9 mouse cellular contexts compared by ENCODE assay signal in genomic region chr6:30551644-30552580, GRCm38 (mm10). TPM values are rescaled to one million over a fixed set of nuclear protein-coding genes. Genes with fewer than 3 reads are reported as not detected.
DNase-seq lines count a peak whose midpoint lies in the region; ATAC-seq and TF ChIP-seq lines count a peak whose summit lies in the region.
"Had no signal": no experiment of that assay in that cellular context is flagged by ENCODE, and none has a peak within 500 bp of the region (broad histone marks: within the 10 kb centered on the region; RNA-seq: fewer than 3 reads in every experiment).

No protein-coding gene starts in this region.

- H3K4me1 ChIP-seq in forebrain, embryonic 12.5 days = peaks cover 54% of the 10 kb centered on the region
- peaks cover 0 to 8% of the 10 kb centered on the region in 2 experiments; a peak in 1 of 4 replicates for H3K4me1 ChIP-seq in liver, embryonic 14.5 days (replicated peaks; ENCODE audit: control insufficient read depth in 2 of 2, insufficient read depth in 2 of 2, low read length in 1 of 2)
- no peaks in the 10 kb centered on the region; the same call in 1 of the 2 replicates for H3K4me1 ChIP-seq in thymus, adult 2 months (replicated peaks; ENCODE audit: control insufficient read depth, insufficient read depth, low read length)

- 16% methylated on average over 23 of the region's 23 CpGs for WGBS in forebrain, embryonic 12.5 days
- 23% methylated on average over 23 of the region's 23 CpGs for WGBS in liver, embryonic 14.5 days (ENCODE audit: insufficient replicate concordance)
- WGBS in thymus, adult 2 months = 53% methylated on average over 23 of the region's 23 CpGs

- TF ChIP-seq CTCF in layer of hippocampus, adult 2 months (conservative IDR thresholded peaks at IDR 0.05) = peak; percentile 58
- TF ChIP-seq CTCF in liver, embryonic 14.5 days (IDR thresholded peaks at IDR 0.05; ENCODE audit: low read depth) = no peak
- no peak for TF ChIP-seq CTCF in thymus, adult 2 months (IDR thresholded peaks at IDR 0.05; ENCODE audit: borderline replicate concordance, control insufficient read depth, extremely low read depth, insufficient read depth, low read length, poor library complexity)

- peak overlapping the region; percentile 38 for H3K4me2 ChIP-seq in forebrain, embryonic 12.5 days
- peak overlapping the region; percentile 11; the same call in 1 of the 2 replicates for H3K4me2 ChIP-seq in liver, embryonic 14.5 days (ENCODE audit: low read depth)

- no peak for TF ChIP-seq EP300 in liver, embryonic 14.5 days (IDR thresholded peaks at IDR 0.05; ENCODE audit: low read depth)

- 0 out of 2 replicates have a peak overlapping the region, but pooled peaks have one; percentile 1 for H3K9ac ChIP-seq in forebrain, embryonic 12.5 days
- no peak overlapping the region for H3K9ac ChIP-seq in liver, embryonic 14.5 days (replicated peaks)

- H3K36me3 ChIP-seq in forebrain, embryonic 12.5 days (replicated peaks) = no peaks in the 10 kb centered on the region
- no peaks in the 10 kb centered on the region for H3K36me3 ChIP-seq in liver, embryonic 14.5 days (replicated peaks; ENCODE audit: control insufficient read depth, insufficient read depth, low read depth)
- H3K36me3 ChIP-seq in thymus, adult 2 months (ENCODE audit: control insufficient read depth, insufficient read depth, low read length) = no peaks in the 10 kb centered on the region

- peak; percentile 66 for ATAC-seq in forebrain, embryonic 12.5 days (ENCODE audit: low FRiP score)
- no peak for ATAC-seq in liver, embryonic 14.5 days (ENCODE audit: insufficient read depth)

- DNase-seq in layer of hippocampus, adult 2 months (ENCODE audit: low spot score in 2 of 2) = no peak
- no peak for DNase-seq in layer of hippocampus, adult 9-11 months
- DNase-seq in cerebellum, adult 8-10 months = peak; percentile 30
- no peak for DNase-seq in liver, embryonic 14.5 days (ENCODE audit: low read depth in 3 of 3, low spot score in 3 of 3)
- no peak for DNase-seq in urinary bladder, postnatal 25 days (ENCODE audit: low spot score)
- DNase-seq in thymus, adult 2 months = no peak
- no peak for DNase-seq in spleen, postnatal 4 days (ENCODE audit: low spot score in 2 of 2)

- no peak for TF ChIP-seq POLR2A in thymus, adult 2 months (IDR thresholded peaks at IDR 0.05; ENCODE audit: control insufficient read depth, extremely low read depth, insufficient read depth, low read length, poor library complexity)

- no peaks in the 10 kb centered on the region for H3K9me3 ChIP-seq in forebrain, embryonic 12.5 days
- no peaks in the 10 kb centered on the region for H3K9me3 ChIP-seq in liver, embryonic 14.5 days (ENCODE audit: control insufficient read depth, low read length)

- peak overlapping the region; percentile 47 for H3K4me3 ChIP-seq in layer of hippocampus, adult 2 months
- peak overlapping the region; percentile 1; the same call in 1 of the 2 replicates for H3K4me3 ChIP-seq in forebrain, embryonic 12.5 days (replicated peaks)
- H3K4me3 ChIP-seq in liver, embryonic 14.5 days (ENCODE audit: insufficient read depth in 1 of 2, low read depth in 2 of 2, low read length in 2 of 2) = no peak overlapping the region
- no peak overlapping the region for H3K4me3 ChIP-seq in thymus, adult 2 months (ENCODE audit: control insufficient read depth, insufficient read depth, low read length)

- H3K27ac ChIP-seq in layer of hippocampus, adult 2 months = peak overlapping the region; percentile 82
- H3K27ac ChIP-seq in forebrain, embryonic 12.5 days = peak overlapping the region; percentile 88
- H3K27ac ChIP-seq in liver, embryonic 14.5 days = no peak overlapping the region
- H3K27ac ChIP-seq in thymus, adult 2 months (ENCODE audit: control insufficient read depth, insufficient read depth, low read length) = no peak overlapping the region

- H3K27me3 ChIP-seq in forebrain, embryonic 12.5 days = no peaks in the 10 kb centered on the region
- H3K27me3 ChIP-seq in liver, embryonic 14.5 days (ENCODE audit: control insufficient read depth, insufficient read depth, low read length) = peaks cover 26% of the 10 kb centered on the region
- no peaks in the 10 kb centered on the region for H3K27me3 ChIP-seq in thymus, adult 2 months (ENCODE audit: control insufficient read depth, insufficient read depth, low read length)

RNA-seq across cellular contexts. Expression of gene Cpa2, which starts 10.5 kb away (rescaled TPM):
- under 1 TPM in 1 of 2 experiments, not detected in 1; 0.64 TPM for total RNA-seq in layer of hippocampus, adult 2 months (2021)
- 4.6 and 7.0 TPM in 2 replicates for polyA plus RNA-seq in forebrain, embryonic 12.5 days (2016; fragmentation: Nextera tagmentation; extraction: Ambion mirVana)
- 0.60 and 0.63 TPM in 2 replicates for polyA plus RNA-seq in liver, embryonic 14.5 days (2012; rRNA removed)
- 0.56 and 2.1 TPM in 2 replicates for polyA plus RNA-seq in liver, embryonic 14.5 days (2014; fragmentation: Nextera tagmentation; extraction: Ambion mirVana)
- polyA plus RNA-seq in thymus, adult 2 months (2012; rRNA removed) = not detected in 2 replicates

RNA-seq across cellular contexts. Expression of gene Cpa4, which starts 16.3 kb away (rescaled TPM):
- total RNA-seq in layer of hippocampus, adult 2 months (2021) = not detected
- polyA plus RNA-seq in forebrain, embryonic 12.5 days (2016; fragmentation: Nextera tagmentation; extraction: Ambion mirVana) = 4.7 and 5.2 TPM in 2 replicates
- polyA plus RNA-seq in liver, embryonic 14.5 days (2012; rRNA removed) = 0.05 and 0.07 TPM in 2 replicates
- polyA plus RNA-seq in liver, embryonic 14.5 days (2014; fragmentation: Nextera tagmentation; extraction: Ambion mirVana) = 0.05 TPM in 1 of 2 replicates, not detected in the other
- 0.11 and 0.17 TPM in 2 replicates for polyA plus RNA-seq in thymus, adult 2 months (2012; rRNA removed)

RNA-seq across cellular contexts. Expression of gene Ssmem1, which starts 42.3 kb away (rescaled TPM):
- 1 to 10 TPM in 1 of 2 experiments, under 1 TPM in 1; 0.32 to 1.3 TPM for total RNA-seq in layer of hippocampus, adult 2 months (2021)
- polyA plus RNA-seq in forebrain, embryonic 12.5 days (2016; fragmentation: Nextera tagmentation; extraction: Ambion mirVana) = 0.29 and 0.42 TPM in 2 replicates
- 0.10 TPM in 1 of 2 replicates, not detected in the other for polyA plus RNA-seq in liver, embryonic 14.5 days (2012; rRNA removed)
- polyA plus RNA-seq in liver, embryonic 14.5 days (2014; fragmentation: Nextera tagmentation; extraction: Ambion mirVana) = 0.14 TPM in 1 of 2 replicates, not detected in the other
- polyA plus RNA-seq in thymus, adult 2 months (2012; rRNA removed) = not detected in 2 replicates

RNA-seq across cellular contexts. Expression of gene Tmem209, which starts 42.3 kb away (rescaled TPM):
- 10 to 100 TPM; 19.5 to 23.0 TPM for total RNA-seq in layer of hippocampus, adult 2 months (2021)
- polyA plus RNA-seq in forebrain, embryonic 12.5 days (2016; fragmentation: Nextera tagmentation; extraction: Ambion mirVana) = 48.1 and 49.4 TPM in 2 replicates
- 15.9 and 17.6 TPM in 2 replicates for polyA plus RNA-seq in liver, embryonic 14.5 days (2012; rRNA removed)
- polyA plus RNA-seq in liver, embryonic 14.5 days (2014; fragmentation: Nextera tagmentation; extraction: Ambion mirVana) = 19.6 and 20.0 TPM in 2 replicates
- 79.5 and 80.2 TPM in 2 replicates for polyA plus RNA-seq in thymus, adult 2 months (2012; rRNA removed)

RNA-seq across cellular contexts. Expression of gene Cpa5, which starts 58.9 kb away (rescaled TPM):
- not detected for total RNA-seq in layer of hippocampus, adult 2 months (2021)
- polyA plus RNA-seq in forebrain, embryonic 12.5 days (2016; fragmentation: Nextera tagmentation; extraction: Ambion mirVana) = 0.21 and 0.24 TPM in 2 replicates
- 0.02 TPM in 1 of 2 replicates, not detected in the other for polyA plus RNA-seq in liver, embryonic 14.5 days (2012; rRNA removed)
- not detected in 2 replicates for polyA plus RNA-seq in liver, embryonic 14.5 days (2014; fragmentation: Nextera tagmentation; extraction: Ambion mirVana)
- polyA plus RNA-seq in thymus, adult 2 months (2012; rRNA removed) = 0.10 TPM in 1 of 2 replicates, not detected in the other
- polyA plus RNA-seq: liver, embryonic 16.5 days had no signal

Comparison
In these comparisons a context has a peak if more than half of its experiments do, and no peak if none do; other contexts are left out.
1. H3K27ac ChIP-seq: peak in layer of hippocampus, adult 2 months (single experiment) and forebrain, embryonic 12.5 days (single experiment); none in liver, embryonic 14.5 days (single experiment) and thymus, adult 2 months (single experiment).
2. H3K4me3 ChIP-seq: peak in layer of hippocampus, adult 2 months (single experiment) and forebrain, embryonic 12.5 days (single experiment); none in liver, embryonic 14.5 days (0 of 2) and thymus, adult 2 months (single experiment).